Mouse (Mus musculus) cortical plate, adult 2 months (tissue): Measurements from ENCODE around the gene Map3k14.

Experiments
- CTCF ChIP-seq: fragments of 200-500 bp; IDR thresholded peaks from 2 replicates; pipeline ENCODE4 v1.5.1; 2011; ENCODE audit warnings: mild to moderate bottlenecking, control low read depth, low read length; ENCODE audit not compliant: insufficient read depth; ENCODE audit errors: extremely low read depth
- POLR2A ChIP-seq: fragments of 200-500 bp; IDR thresholded peaks from 2 replicates; pipeline ENCODE4 v1.6.1; 2011; ENCODE audit warnings: mild to moderate bottlenecking, low read length, control low read depth; ENCODE audit not compliant: insufficient read depth; ENCODE audit errors: extremely low read depth

DNA sequence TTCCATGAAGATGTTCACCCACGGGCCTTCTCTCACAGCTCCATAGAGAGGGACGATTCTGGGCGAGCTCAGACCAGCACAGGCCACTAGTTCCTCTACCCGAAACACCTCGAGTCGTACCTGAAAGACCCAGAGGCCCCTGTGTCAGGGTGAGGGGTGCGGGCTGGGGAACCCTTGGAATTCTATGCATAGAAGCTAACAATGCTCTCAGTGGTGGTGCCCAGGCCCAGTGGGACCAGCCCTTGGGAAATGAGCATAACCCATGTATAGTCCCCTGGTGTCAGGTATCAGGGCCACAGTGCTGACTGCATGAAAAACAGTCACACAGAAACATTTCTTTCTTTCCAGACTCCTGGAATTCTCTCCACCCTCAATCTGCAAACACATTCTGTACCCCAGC lies 35.9 kb downstream of the Map3k14 start:
- TF ChIP-seq POLR2A: no peak
- TF ChIP-seq CTCF: no peak
